Mouse (Mus musculus) large intestine, adult 2 months (tissue): ENCODE measurements around the gene P3h1. TPM values are rescaled to one million over a fixed set of nuclear protein-coding genes. Genes with fewer than 3 reads are reported as not detected.

Source experiments
- DNase-seq: peaks from one replicate; pipeline ENCODE4 v3.0.0-alpha.2; 2012; ENCODE audit warnings: low read depth, low spot score
- WGBS: fragments of 180-500 bp; shearing (Covaris S2); methylation state at CpG from one replicate; pipeline ENCODE4 v1.1.7; 2018; 5-methylcytosine and 5-hydroxymethylcytosine counted together
- polyA plus RNA-seq: library from polyadenylated mRNA; depleted of rRNA; stranded (reverse); fragments of >200 nt; gene quantifications from 2 replicates; pipeline ENCODE4 v1.2.3, GENCODE M21; 2012

The P3h1 gene
- polyA plus RNA-seq, 1 experiment: 5.6 TPM

GRCm38 (mm10) chr4:119233256-119233901 lies 664 bp downstream of the P3h1 start:
- 2% methylated on average over 36 of the region's 36 CpGs for WGBS
- no peak for DNase-seq

DNA sequence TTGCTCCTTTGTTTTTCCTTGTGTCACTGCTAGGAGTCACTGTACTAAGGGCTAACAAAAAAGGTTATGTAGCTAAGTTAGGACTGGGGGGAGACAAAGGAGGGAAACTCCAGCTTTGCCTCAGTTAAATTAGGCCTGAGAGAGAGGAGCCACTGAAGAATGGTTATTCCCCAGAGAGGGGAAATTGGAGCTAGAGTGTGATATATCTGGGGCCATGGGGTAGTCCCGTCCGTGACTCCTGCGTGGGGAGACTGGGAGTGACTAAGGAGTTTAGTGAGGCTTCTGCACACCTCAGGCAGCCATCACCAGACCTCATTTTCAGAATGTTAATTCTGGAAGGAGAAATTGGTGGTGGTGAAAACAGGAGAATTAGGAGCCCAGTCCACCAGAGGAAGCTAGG lies 1.6 kb downstream of the P3h1 start:
- 79% methylated on average over 3 of the region's 3 CpGs for WGBS
- DNase-seq: no peak

GRCm38 (mm10) chr4:119238661-119239060 lies 5.9 kb downstream of the P3h1 start:
- WGBS: 59% methylated on average over 3 of the region's 3 CpGs
- no peak for DNase-seq

GRCm38 (mm10) chr4:119239181-119239682 lies 6.5 kb downstream of the P3h1 start:
- WGBS: 26% methylated on average over 12 of the region's 12 CpGs
- no peak for DNase-seq

GRCm38 (mm10) chr4:119241664-119242063 lies 8.9 kb downstream of the P3h1 start:
- 85% methylated on average over 14 of the region's 14 CpGs for WGBS

DNA sequence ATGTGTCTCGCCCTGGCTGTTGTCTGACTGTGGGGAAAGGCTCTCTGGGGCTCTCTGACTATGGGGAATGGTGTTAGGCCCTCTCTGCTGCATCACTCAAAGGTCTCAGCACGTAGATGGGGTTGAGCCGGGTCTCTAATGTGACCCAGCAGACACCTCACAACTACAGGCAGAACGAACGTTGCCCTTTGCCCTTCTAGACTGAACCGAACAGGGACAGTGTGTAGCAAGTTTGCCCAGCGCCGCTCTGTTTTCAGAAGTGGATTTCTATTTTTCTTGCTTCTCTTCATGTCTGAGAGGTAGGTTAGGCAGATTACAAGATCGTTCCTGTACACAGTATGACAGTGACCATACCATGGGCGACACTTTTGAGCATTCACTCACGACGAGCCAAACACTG lies 9.9 kb downstream of the P3h1 start:
- no peak for DNase-seq
- 85% methylated on average over 12 of the region's 12 CpGs for WGBS

More at GRCm38 (mm10) chr4:119241664-119242063, 8.9 kb downstream of the P3h1 start:
- no peak for DNase-seq

DNA sequence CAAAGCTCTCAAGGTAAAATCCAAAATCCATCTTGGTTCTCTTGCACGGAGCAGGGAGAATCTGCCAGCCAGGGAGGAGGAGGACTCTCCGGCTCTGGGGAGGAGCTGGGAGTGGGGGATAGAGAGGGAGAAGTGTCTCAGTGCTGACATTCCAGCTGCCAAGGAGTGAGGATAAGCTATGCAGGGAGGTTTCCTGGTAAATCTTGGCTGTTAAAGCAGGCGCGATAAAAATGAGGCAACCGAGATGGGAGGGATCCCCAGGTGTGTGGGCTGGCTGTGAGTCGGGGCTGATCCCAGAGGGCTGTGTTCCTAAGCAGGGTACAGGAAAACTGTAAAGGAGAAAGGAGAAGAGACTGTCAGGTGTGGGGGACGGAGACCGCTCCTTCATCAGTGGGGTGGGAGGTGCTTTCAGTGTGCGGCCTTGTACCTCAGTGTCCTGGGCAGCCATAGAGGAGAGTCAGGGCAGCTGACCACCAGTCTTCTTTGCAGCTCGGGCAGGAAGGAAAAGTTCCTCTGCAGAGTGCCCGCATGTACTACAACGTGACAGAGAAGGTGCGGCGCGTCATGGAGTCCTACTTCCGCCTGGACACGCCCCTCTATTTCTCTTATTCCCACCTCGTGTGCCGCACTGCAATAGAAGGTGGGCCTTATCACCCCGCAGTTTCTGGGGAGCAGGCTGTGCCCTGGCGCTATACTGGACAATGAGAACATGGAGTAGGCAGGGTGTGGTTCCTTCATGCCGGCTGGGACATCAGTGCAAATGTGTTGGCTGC lies 11.9 kb downstream of the P3h1 start:
- DNase-seq: no peak
- WGBS: 59% methylated on average over 22 of the region's 22 CpGs

DNA sequence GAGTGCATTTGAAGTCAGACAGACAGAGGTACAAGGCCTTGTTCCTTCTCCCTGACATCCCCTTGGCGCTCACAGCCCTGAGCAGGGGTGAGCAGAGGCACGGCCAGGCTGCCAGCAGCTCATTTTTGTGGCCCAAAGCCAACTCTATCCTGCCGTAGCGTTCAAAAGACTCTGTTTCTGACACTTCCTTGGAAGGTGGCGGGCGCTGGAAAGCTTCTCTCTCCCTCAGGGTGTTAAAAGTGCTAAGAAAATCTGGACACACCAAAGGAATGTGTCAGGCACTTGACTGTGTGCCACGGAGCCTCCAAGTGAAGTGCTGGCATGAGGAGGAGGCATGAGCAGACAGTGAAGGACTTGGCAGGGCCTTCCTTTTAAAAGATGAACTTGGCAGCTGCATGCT lies 12.8 kb downstream of the P3h1 start:
- 55% methylated on average over 7 of the region's 7 CpGs for WGBS
- no peak for DNase-seq

DNA sequence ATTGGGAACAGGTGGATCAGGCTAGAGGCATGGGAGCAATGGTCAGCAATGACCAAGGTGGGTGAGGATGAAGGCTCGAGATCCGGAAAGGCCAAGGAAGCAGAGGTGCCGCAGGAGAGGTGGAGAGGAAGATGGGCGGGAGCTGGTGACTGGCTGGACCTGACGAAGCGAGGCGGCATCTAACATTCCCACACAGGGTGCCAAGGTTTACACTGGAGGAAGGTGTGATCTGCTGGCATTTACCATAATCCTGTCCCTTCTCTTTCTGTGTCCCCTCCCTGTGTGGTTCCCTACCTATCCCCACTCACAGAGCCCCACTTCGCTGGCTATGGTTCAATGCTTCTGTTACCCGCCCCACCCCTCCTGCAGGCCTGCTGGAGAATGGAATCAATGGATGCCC lies 13.2 kb downstream of the P3h1 start:
- WGBS: 75% methylated on average over 9 of the region's 9 CpGs

DNA sequence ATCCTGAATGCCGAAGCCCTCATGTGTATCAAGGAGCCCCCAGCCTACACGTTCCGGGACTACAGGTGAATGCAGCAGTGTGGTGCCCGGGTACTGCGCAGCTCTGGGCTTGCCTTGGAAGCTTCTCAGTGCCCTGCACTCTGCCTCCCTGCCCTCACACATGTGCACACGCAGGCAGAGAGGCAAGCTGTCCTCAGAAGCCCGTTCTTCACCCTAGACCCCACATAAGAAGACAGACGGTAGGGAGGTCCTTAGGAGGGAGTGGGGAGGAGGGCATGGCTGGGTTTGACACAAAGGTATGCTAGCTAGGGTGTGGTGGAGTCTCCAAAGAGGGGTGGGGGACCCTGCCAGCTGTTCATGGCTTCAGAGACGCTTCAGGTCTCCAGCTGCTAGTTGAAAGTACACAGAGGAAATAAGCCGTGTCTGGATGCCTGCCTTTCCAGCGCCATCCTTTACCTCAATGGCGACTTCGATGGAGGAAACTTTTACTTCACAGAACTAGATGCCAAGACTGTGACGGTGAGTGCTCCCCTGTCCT lies 14.0 kb downstream of the P3h1 start:
- WGBS: 76% methylated on average over 14 of the region's 14 CpGs
- no peak for DNase-seq

More for the DNA sequence above, 13.2 kb downstream of the P3h1 start:
- DNase-seq: no peak

GRCm38 (mm10) chr4:119247462-119248235 lies 14.9 kb downstream of the P3h1 start:
- DNase-seq: no peak
- 36% methylated on average over 13 of the region's 13 CpGs for WGBS

GRCm38 (mm10) chr4:119248407-119248965 lies 15.8 kb downstream of the P3h1 start:
- no peak for DNase-seq
- WGBS: 87% methylated on average over 11 of the region's 11 CpGs

DNA sequence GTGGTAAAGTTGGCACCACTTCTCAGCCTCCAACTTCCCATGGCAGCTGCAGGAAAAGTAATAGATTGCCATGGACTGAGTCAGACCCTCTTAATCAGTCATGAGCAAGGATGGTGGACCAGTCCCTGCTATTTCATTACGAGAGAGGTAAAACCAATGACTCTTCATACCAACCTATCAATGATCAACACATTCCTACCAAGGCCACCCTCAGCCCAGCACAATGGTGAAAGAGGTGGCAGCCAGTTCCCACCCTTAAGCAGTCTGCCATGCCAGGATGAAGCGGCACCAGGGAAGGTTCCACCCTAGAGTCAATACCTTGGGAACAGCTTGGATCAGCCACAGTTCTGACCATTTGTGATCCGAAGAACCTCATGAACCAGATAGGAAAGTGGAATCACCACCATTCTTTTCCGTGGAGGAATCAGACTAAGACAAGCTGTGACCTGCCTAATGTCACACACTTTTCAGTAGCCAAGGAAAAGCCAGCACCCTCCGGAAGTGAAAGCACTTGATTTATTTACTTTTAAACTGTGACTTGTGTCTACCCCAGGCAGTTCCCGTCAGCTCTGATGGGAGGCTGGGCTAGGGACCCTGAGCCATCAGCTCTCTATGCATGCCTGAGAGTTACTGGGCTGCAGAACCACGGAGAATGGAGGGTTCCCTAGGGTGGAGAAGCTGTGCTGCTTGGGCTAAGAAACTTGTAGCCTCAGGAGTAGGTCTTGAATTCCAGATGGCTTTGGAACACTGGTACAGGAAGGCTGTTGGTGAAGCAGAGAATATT lies 19.5 kb downstream of the P3h1 start:
- WGBS: 44% methylated on average over 7 of the region's 7 CpGs
- no peak for DNase-seq

GRCm38 (mm10) chr4:119254012-119254618 lies 21.4 kb downstream of the P3h1 start:
- no peak for DNase-seq
- WGBS: 60% methylated on average over 9 of the region's 9 CpGs

DNA sequence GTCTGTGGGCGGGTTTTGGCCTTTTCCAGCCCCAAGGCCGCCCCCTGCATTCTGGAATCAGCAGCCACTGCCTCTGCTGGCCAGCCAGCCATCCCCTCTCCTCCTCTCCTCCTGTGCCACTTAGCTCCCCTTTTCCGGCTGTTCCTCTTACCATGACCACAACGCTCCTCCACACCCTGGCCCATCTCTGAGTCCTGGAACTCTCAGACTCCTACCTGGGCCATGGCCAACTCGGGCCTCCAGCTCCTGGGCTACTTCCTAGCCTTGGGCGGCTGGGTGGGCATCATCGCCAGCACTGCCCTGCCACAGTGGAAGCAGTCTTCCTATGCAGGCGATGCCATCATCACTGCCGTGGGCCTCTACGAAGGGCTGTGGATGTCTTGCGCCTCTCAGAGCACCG lies 22.6 kb downstream of the P3h1 start, which contains the start of gene Cldn19:
Gene Cldn19, plus strand, starts transcription at position 64 of the 400 bp plus-strand sequence.
- 93% methylated on average over 12 of the region's 12 CpGs for WGBS
- DNase-seq: no peak

GRCm38 (mm10) chr4:119257083-119257482 lies 24.4 kb downstream of the P3h1 start:
- no peak for DNase-seq
- WGBS: 68% methylated on average over 6 of the region's 6 CpGs

DNA sequence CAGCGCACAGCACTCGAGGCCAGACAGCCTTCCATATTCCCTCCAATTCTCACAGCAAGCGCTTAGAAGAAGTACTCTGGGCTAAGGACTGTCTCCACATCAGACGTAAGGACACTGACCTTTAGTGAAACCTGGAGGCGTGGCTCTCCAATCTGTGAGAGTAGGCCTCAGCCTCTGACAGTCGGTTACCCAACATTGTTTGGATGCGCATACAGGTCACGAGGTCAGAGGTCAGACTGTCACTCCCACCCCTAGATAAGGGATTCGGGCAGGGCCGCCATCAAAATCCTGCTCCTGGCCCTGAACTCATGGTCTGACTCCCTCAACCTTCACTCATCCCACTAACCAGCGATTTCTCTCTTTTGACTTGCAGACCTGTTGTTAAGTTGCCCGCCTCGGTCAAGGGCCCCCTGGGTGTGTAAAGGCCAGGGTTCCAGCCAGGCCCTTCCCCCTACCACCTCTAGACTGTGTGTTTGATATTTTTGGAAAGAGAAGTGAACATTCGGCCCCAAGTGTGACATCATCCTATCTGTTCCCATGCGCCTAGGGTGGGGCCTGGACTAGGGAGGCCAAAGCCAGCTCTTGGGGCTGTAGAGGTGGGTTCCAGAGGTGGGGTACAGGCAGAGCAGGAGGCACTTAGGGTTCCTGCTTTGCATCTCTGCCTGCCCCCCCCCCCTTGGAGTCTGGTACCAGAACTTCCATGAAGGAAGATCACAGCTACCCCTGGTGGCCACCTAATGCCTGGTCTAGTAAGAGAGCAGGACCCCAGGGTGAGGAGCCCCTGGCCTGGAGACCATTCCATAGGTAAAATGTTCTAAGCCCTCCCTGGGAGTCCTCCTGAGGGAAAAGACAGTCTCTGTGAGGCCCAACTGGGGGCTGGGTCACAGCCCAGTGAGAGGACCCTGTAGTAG lies 26.9 kb downstream of the P3h1 start:
- DNase-seq: no peak
- WGBS: 84% methylated on average over 15 of the region's 15 CpGs
